Mouse (Mus musculus): ENCODE data around the gene Ppp1r26.

The Ppp1r26 gene

GRCm38 (mm10) chr2:28446515-28447314 is at the start of gene Ppp1r26:
Gene Ppp1r26 (plus strand): TSS chr2:28446800.
- peak in 1 of 2 experiments; percentile 45 for DNase-seq (ENCODE audit: low spot score in 2 of 2)

GRCm38 (mm10) chr2:28396928-28397327 is 49.7 kb upstream of the Ppp1r26 start:
- DNase-seq (ENCODE audit: low spot score in 2 of 2), result no peak

- no peak for DNase-seq (ENCODE audit: low spot score in 2 of 2)
Observed at GRCm38 (mm10) chr2:28397417-28398119, 49.0 kb upstream of the Ppp1r26 start.

- no peak for DNase-seq (ENCODE audit: low spot score in 2 of 2)
Observed at GRCm38 (mm10) chr2:28401647-28402046, 45.0 kb upstream of the Ppp1r26 start.

- no peak for DNase-seq (ENCODE audit: low spot score in 2 of 2)
Observed at GRCm38 (mm10) chr2:28402128-28402527, 44.5 kb upstream of the Ppp1r26 start.

GRCm38 (mm10) chr2:28407796-28408195 is 38.8 kb upstream of the Ppp1r26 start:
- DNase-seq (ENCODE audit: low spot score in 2 of 2), result no peak

GRCm38 (mm10) chr2:28409144-28409543 is 37.5 kb upstream of the Ppp1r26 start:
- no peak for DNase-seq (ENCODE audit: low spot score in 2 of 2)

GRCm38 (mm10) chr2:28409566-28409965 is 37.0 kb upstream of the Ppp1r26 start:
- DNase-seq (ENCODE audit: low spot score in 2 of 2), result no peak

GRCm38 (mm10) chr2:28412936-28413335 is 33.7 kb upstream of the Ppp1r26 start:
- DNase-seq (ENCODE audit: low spot score in 2 of 2), result peak; percentile 52 to 75

- DNase-seq (ENCODE audit: low spot score in 2 of 2), result no peak
Observed at GRCm38 (mm10) chr2:28414116-28414756, 32.4 kb upstream of the Ppp1r26 start.

GRCm38 (mm10) chr2:28414757-28415137 is 31.9 kb upstream of the Ppp1r26 start:
- DNase-seq (ENCODE audit: low spot score in 2 of 2), result no peak

- peak; percentile 22 to 59 for DNase-seq (ENCODE audit: low spot score in 2 of 2)
Observed at GRCm38 (mm10) chr2:28415387-28416024, 31.1 kb upstream of the Ppp1r26 start.

GRCm38 (mm10) chr2:28416511-28416910 is 30.1 kb upstream of the Ppp1r26 start:
- no peak for DNase-seq (ENCODE audit: low spot score in 2 of 2)

- DNase-seq (ENCODE audit: low spot score in 2 of 2), result peak; percentile 70 to 81
Observed at GRCm38 (mm10) chr2:28418034-28418433, 28.6 kb upstream of the Ppp1r26 start.

GRCm38 (mm10) chr2:28419898-28420297 is 26.7 kb upstream of the Ppp1r26 start:
- peak; percentile 76 to 89 for DNase-seq (ENCODE audit: low spot score in 2 of 2)

- no peak for DNase-seq (ENCODE audit: low spot score in 2 of 2)
Observed at GRCm38 (mm10) chr2:28423167-28423566, 23.4 kb upstream of the Ppp1r26 start.

GRCm38 (mm10) chr2:28427226-28427625 is 19.4 kb upstream of the Ppp1r26 start:
- no peak for DNase-seq (ENCODE audit: low spot score in 2 of 2)

GRCm38 (mm10) chr2:28430846-28431245 is 15.8 kb upstream of the Ppp1r26 start:
- DNase-seq (ENCODE audit: low spot score in 2 of 2), result no peak

- DNase-seq (ENCODE audit: low spot score in 2 of 2), result no peak
Observed at GRCm38 (mm10) chr2:28432811-28433210, 13.8 kb upstream of the Ppp1r26 start.

GRCm38 (mm10) chr2:28433512-28433911 is 13.1 kb upstream of the Ppp1r26 start:
- no peak for DNase-seq (ENCODE audit: low spot score in 2 of 2)

GRCm38 (mm10) chr2:28435401-28435800 is 11.2 kb upstream of the Ppp1r26 start:
- DNase-seq (ENCODE audit: low spot score in 2 of 2), result no peak

- DNase-seq (ENCODE audit: low spot score in 2 of 2), result no peak
Observed at GRCm38 (mm10) chr2:28440842-28441241, 5.8 kb upstream of the Ppp1r26 start.
